ENCODE assay signal across 8 mouse cellular contexts in genomic region chr1:171195887-171196397, GRCm38 (mm10). TPM values are rescaled to one million over a fixed set of nuclear protein-coding genes. Genes with fewer than 3 reads are reported as not detected.
DNase-seq lines count a peak whose midpoint lies in the region; ATAC-seq lines count a peak whose summit lies in the region.

TSS of gene Pcp4l1 (minus strand) at chr1:171196268.

- no peaks in the 10 kb centered on the region for H3K9me3 ChIP-seq in intestine, embryonic 14.5 days (ENCODE audit: control insufficient read depth, low read length)

- peaks cover 33% of the 10 kb centered on the region for H3K27me3 ChIP-seq in intestine, embryonic 14.5 days (replicated peaks; ENCODE audit: control insufficient read depth, insufficient read depth, low read length)

- H3K4me3 ChIP-seq in intestine, embryonic 14.5 days (ENCODE audit: low read depth, low read length): peak within 1 kb of the TSS; percentile 50

- peaks cover 29% of the 10 kb centered on the region for H3K4me1 ChIP-seq in intestine, embryonic 14.5 days (replicated peaks; ENCODE audit: control insufficient read depth, insufficient read depth, low read length)

- H3K4me2 ChIP-seq in intestine, embryonic 14.5 days (ENCODE audit: low read length): peak within 1 kb of the TSS; percentile 94

- DNase-seq in adrenal gland, adult 8-10 months: peak; percentile 68
- DNase-seq in gastrocnemius, postnatal 25 days: peak; percentile 64
- peak; percentile 75 for DNase-seq in intestine, embryonic 14.5 days (ENCODE audit: low spot score)
- DNase-seq in left cerebral cortex, adult 9 months (ENCODE audit: low spot score in 2 of 2): peak; percentile 55 to 63
- peak; percentile 43 to 67 for DNase-seq in lung, postnatal 4 days
- DNase-seq in right cerebral cortex, postnatal 10 days (ENCODE audit: low spot score in 2 of 2): peak; percentile 78 to 82
- no peak for DNase-seq in thymus, postnatal 0 days (ENCODE audit: low spot score)

- no peak within 1 kb of the TSS for H3K27ac ChIP-seq in intestine, embryonic 14.5 days (ENCODE audit: low read depth)

- under 1% methylated on average over 33 of the region's 33 CpGs for WGBS in intestine, embryonic 14.5 days

- peak; percentile 98 for ATAC-seq in common myeloid progenitor, adult 5-6 weeks (replicated peaks; ENCODE audit: low read depth, poor library complexity, severe bottlenecking)
- ATAC-seq in intestine, embryonic 14.5 days (replicated peaks; ENCODE audit: low FRiP score, low TSS enrichment, low read depth): peak; percentile 80

- H3K9ac ChIP-seq in intestine, embryonic 14.5 days (ENCODE audit: low read length): peak within 1 kb of the TSS; percentile 36

- H3K36me3 ChIP-seq in intestine, embryonic 14.5 days (ENCODE audit: control insufficient read depth, insufficient read depth, low read length): no peaks in the 10 kb centered on the region

RNA-seq across cellular contexts. Expression of gene Pcp4l1, which starts in this region (rescaled TPM):
- 10 to 100 TPM; 55.7 to 66.0 (median 59.2) TPM for total RNA-seq in adrenal gland, adult 8-10 months (2022)
- 11.2 and 11.8 TPM in 2 replicates for total RNA-seq in common myeloid progenitor, adult 5-6 weeks (2017)
- total RNA-seq in gastrocnemius, postnatal 25 days (2021): 10 to 100 TPM; 15.0 to 48.8 TPM
- 21.9 and 29.2 TPM in 2 replicates for polyA plus RNA-seq in intestine, embryonic 14.5 days (2014; fragmentation: Nextera tagmentation; extraction: Ambion mirVana)
- 2.3 and 2.7 TPM in 2 replicates for polyA plus RNA-seq in thymus, postnatal 0 days (2015; fragmentation: Nextera tagmentation; extraction: Ambion mirVana)
